Mouse (Mus musculus) hindbrain, embryonic 10.5 days (tissue): ENCODE measurements at regions not wholly inside any gene's neighbourhood (a gene's known extent, or its start where the extent isn't known, plus 50 kb on each side); places are given as distances from the start of the nearest gene placed in this dataset.

Source experiments
- DNase-seq: peaks from one replicate; pipeline ENCODE4 v3.0.0-alpha.2; 2017; ENCODE audit warnings: low spot score
- H3K27ac ChIP-seq: fragments of 300-500 bp; sonication (generic); 2 replicates; pipeline ENCODE4 v1.5.1; 2016; ENCODE audit warnings: mild to moderate bottlenecking, moderate library complexity
- H3K27me3 ChIP-seq: fragments of 300-500 bp; sonication (generic); 2 replicates; pipeline ENCODE4 v1.6.1; 2016; ENCODE audit warnings: mild to moderate bottlenecking; ENCODE audit not compliant: poor library complexity, insufficient read depth, severe bottlenecking
- H3K36me3 ChIP-seq: fragments of 300-500 bp; sonication (generic); 2 replicates; pipeline ENCODE4 v1.6.1; 2016; ENCODE audit warnings: mild to moderate bottlenecking, moderate library complexity
- H3K4me1 ChIP-seq: fragments of 300-500 bp; sonication (generic); replicated peaks from 2 replicates; pipeline ENCODE4 v1.6.1; 2016; ENCODE audit warnings: mild to moderate bottlenecking
- H3K4me3 ChIP-seq: fragments of 300-500 bp; sonication (generic); 2 replicates; pipeline ENCODE4 v1.5.1; 2016; ENCODE audit warnings: mild to moderate bottlenecking, moderate library complexity
- H3K9me3 ChIP-seq: fragments of 300-500 bp; sonication (generic); 2 replicates; pipeline ENCODE4 v1.6.1; 2016; ENCODE audit warnings: mild to moderate bottlenecking, moderate library complexity
- WGBS: fragments of 180-500 bp; shearing (Covaris S2); methylation state at CpG from one replicate; pipeline ENCODE4 v1.1.7; 2016; 5-methylcytosine and 5-hydroxymethylcytosine counted together

- no peaks in the 10 kb centered on the region for H3K9me3 ChIP-seq
- WGBS, result 79% methylated on average over 12 of the region's 12 CpGs
- H3K4me1 ChIP-seq, result no peaks in the 10 kb centered on the region
- H3K36me3 ChIP-seq, result no peaks in the 10 kb centered on the region
- DNase-seq, result no peak
- no peaks in the 10 kb centered on the region for H3K27me3 ChIP-seq
- H3K4me3 ChIP-seq, result no peak overlapping the region
- no peak overlapping the region for H3K27ac ChIP-seq
Measured at GRCm38 (mm10) chrX:19167121-19167853, 313.8 kb downstream of the Tex13c3 start.

GRCm38 (mm10) chrX:19165891-19166644 is 315.1 kb downstream of the Tex13c3 start:
- Histone ChIP-seq H3K9me3 (no peaks in the 10 kb centered on the region), H3K4me1 (no peaks in the 10 kb centered on the region), H3K27ac (no peak overlapping the region), H3K4me3 (no peak overlapping the region), H3K27me3 (no peaks in the 10 kb centered on the region), H3K36me3 (no peaks in the 10 kb centered on the region)
- no peak for DNase-seq
- WGBS, result 88% methylated on average over 5 of the region's 5 CpGs

- Histone ChIP-seq H3K36me3 (no peaks in the 10 kb centered on the region), H3K27me3 (no peaks in the 10 kb centered on the region), H3K4me1 (no peaks in the 10 kb centered on the region), H3K27ac (no peak overlapping the region), H3K9me3 (no peaks in the 10 kb centered on the region), H3K4me3 (no peak overlapping the region)
- 77% methylated on average over 5 of the region's 5 CpGs for WGBS
- no peak for DNase-seq
Measured at GRCm38 (mm10) chrX:19164151-19164550, 317.0 kb downstream of the Tex13c3 start.

- DNase-seq, result no peak
- H3K27me3 ChIP-seq, result no peaks in the 10 kb centered on the region
- H3K9me3 ChIP-seq, result no peaks in the 10 kb centered on the region
- WGBS, result 78% methylated on average over 1 of the region's 1 CpGs
- no peak overlapping the region for H3K4me3 ChIP-seq
- H3K27ac ChIP-seq, result no peak overlapping the region
- H3K36me3 ChIP-seq, result no peaks in the 10 kb centered on the region
- no peaks in the 10 kb centered on the region for H3K4me1 ChIP-seq
Measured at GRCm38 (mm10) chrX:19162958-19163357, 318.2 kb downstream of the Tex13c3 start.

GRCm38 (mm10) chrX:19162351-19162750 is 318.8 kb downstream of the Tex13c3 start:
- Histone ChIP-seq H3K9me3 (no peaks in the 10 kb centered on the region), H3K36me3 (no peaks in the 10 kb centered on the region), H3K4me1 (no peaks in the 10 kb centered on the region), H3K27ac (no peak overlapping the region), H3K27me3 (no peaks in the 10 kb centered on the region), H3K4me3 (no peak overlapping the region)
- DNase-seq, result no peak

- Histone ChIP-seq H3K4me3 (no peak overlapping the region), H3K27me3 (no peaks in the 10 kb centered on the region), H3K27ac (no peak overlapping the region), H3K9me3 (no peaks in the 10 kb centered on the region), H3K36me3 (no peaks in the 10 kb centered on the region), H3K4me1 (no peaks in the 10 kb centered on the region)
- DNase-seq, result no peak
- WGBS, result 83% methylated on average over 3 of the region's 3 CpGs
Measured at GRCm38 (mm10) chrX:19160275-19160930, 320.7 kb downstream of the Tex13c3 start.

DNA sequence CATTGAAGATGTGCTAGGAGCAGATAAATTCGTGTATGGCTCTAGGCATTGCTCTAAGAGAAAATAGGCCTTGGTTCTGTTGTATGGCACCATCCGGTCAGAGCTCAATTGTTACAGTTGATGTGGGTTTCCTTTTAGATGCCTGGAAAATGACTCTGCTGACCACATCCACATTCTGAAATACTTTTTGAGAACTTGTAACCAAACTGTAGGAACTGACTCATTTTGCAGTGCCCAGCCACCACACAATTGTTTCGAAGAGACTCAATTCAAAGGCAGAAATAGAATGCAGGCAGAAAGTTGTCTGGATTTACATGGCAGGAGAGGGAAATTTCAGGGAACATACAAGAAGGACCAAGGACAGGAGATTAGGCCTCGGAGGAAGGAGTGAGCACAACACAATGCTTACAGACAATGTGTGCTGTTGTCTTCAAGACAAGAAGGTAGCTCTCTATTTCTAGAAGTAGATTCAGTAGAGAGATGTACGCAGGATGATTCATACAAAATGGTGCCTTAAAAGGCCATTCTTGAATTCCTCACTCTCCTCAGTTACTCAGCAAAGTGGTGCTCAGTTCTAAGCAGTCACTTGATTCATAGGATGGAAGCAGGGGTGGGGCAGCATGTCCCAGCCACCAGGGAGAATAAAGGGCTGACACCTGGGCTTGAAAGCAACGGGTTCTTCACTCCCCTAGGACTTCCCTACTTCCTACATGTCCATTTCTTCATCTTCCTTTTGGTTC is 323.5 kb downstream of the Tex13c3 start:
- no peaks in the 10 kb centered on the region for H3K27me3 ChIP-seq
- H3K36me3 ChIP-seq, result no peaks in the 10 kb centered on the region
- WGBS, result 85% methylated on average over 6 of the region's 6 CpGs
- H3K27ac ChIP-seq, result no peak overlapping the region
- H3K9me3 ChIP-seq, result no peaks in the 10 kb centered on the region
- H3K4me1 ChIP-seq, result no peaks in the 10 kb centered on the region
- DNase-seq, result no peak
- no peak overlapping the region for H3K4me3 ChIP-seq

- Histone ChIP-seq H3K4me1 (no peaks in the 10 kb centered on the region), H3K36me3 (no peaks in the 10 kb centered on the region), H3K27me3 (no peaks in the 10 kb centered on the region), H3K4me3 (no peak overlapping the region), H3K27ac (no peak overlapping the region), H3K9me3 (no peaks in the 10 kb centered on the region)
- no peak for DNase-seq
- WGBS, result 93% methylated on average over 2 of the region's 2 CpGs
Measured at GRCm38 (mm10) chrX:19153619-19154018, 327.5 kb downstream of the Tex13c3 start.

DNA sequence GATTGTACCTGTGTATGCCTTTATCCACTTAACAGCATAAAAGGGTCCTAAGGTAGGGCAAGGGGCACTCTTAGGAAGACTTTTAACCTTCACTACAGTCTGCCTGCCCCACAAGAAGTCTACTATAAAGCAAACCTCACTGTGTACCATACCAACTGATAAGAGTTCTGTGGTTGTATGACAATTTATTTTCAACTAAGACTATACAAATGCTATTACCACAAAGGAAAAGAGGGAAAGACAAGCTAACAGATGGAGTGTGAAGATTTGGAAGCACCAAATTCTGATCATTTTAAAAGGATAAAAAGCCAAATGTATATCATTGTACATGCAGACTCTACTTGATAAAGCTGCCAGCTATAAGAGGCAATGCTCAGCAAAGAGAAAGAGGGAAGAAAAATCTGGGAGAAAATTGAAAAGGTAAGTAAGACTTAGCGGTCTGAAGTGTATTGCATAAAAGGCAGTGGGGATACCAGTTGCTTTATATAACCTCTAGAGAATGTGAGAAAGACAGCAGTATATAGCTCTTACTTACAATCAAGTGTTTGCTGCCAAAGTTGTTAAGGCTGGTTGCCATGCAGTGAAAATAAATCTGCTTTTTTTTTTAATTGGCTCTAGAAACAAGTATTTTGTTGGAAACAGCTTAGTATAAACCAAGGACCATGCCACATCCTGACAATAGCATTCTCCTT is 328.8 kb downstream of the Tex13c3 start:
- Histone ChIP-seq H3K4me3 (no peak overlapping the region), H3K27ac (no peak overlapping the region), H3K4me1 (no peaks in the 10 kb centered on the region), H3K36me3 (no peaks in the 10 kb centered on the region), H3K27me3 (no peaks in the 10 kb centered on the region), H3K9me3 (no peaks in the 10 kb centered on the region)
- 87% methylated on average over 1 of the region's 1 CpGs for WGBS
- DNase-seq, result no peak

GRCm38 (mm10) chrX:19150606-19151005 is 330.5 kb downstream of the Tex13c3 start:
- Histone ChIP-seq H3K4me1 (no peaks in the 10 kb centered on the region), H3K9me3 (no peaks in the 10 kb centered on the region), H3K36me3 (no peaks in the 10 kb centered on the region), H3K4me3 (no peak overlapping the region), H3K27ac (no peak overlapping the region), H3K27me3 (no peaks in the 10 kb centered on the region)
- DNase-seq, result no peak
- WGBS, result 93% methylated on average over 3 of the region's 3 CpGs

GRCm38 (mm10) chrX:19148672-19149071 is 332.4 kb downstream of the Tex13c3 start:
- no peak for DNase-seq
- Histone ChIP-seq H3K4me1 (no peaks in the 10 kb centered on the region), H3K9me3 (no peaks in the 10 kb centered on the region), H3K27me3 (no peaks in the 10 kb centered on the region), H3K36me3 (no peaks in the 10 kb centered on the region), H3K27ac (no peak overlapping the region), H3K4me3 (no peak overlapping the region)
- 89% methylated on average over 1 of the region's 1 CpGs for WGBS

DNA sequence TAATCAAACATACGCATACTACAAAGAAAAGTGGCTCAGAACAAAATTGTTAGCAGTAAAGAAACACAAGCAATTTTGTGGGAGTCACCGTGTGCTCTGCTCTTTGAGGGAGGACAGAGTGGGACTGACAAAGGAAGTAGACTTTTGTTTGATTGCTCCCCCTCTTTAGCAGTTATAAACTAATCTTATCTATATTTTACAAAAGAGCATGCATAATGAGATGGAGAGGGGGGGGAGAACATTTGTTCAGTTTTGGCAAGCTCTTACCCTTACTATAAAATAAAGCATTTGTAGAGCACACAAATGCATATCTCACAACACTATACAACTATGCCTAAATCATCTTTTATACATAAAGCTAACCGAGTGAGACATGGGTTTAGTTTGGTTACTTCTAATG is 332.9 kb downstream of the Tex13c3 start:
- Histone ChIP-seq H3K4me1 (no peaks in the 10 kb centered on the region), H3K9me3 (no peaks in the 10 kb centered on the region), H3K27ac (no peak overlapping the region), H3K4me3 (no peak overlapping the region), H3K36me3 (no peaks in the 10 kb centered on the region), H3K27me3 (no peaks in the 10 kb centered on the region)
- WGBS, result 87% methylated on average over 3 of the region's 3 CpGs
- DNase-seq, result no peak
